Comparison of ENCODE assay signal across 8 mouse cellular contexts in genomic region chr19:4000949-4001525, GRCm38 (mm10). TPM values are rescaled to one million over a fixed set of nuclear protein-coding genes. Genes with fewer than 3 reads are reported as not detected.
DNase-seq lines count a peak whose midpoint lies in the region; ATAC-seq lines count a peak whose summit lies in the region.

No protein-coding gene starts in this region.

- DNase-seq in heart, postnatal 14 days = no peak
- DNase-seq in NIH3T3 (ENCODE audit: low read depth) = peak; percentile 20
- peak; percentile 94 for DNase-seq in midbrain, embryonic 11.5 days (ENCODE audit: low spot score, missing footprints)
- no peak for DNase-seq in left cerebral cortex, postnatal 36 days (ENCODE audit: low spot score in 2 of 2)
- no peak for DNase-seq in frontal cortex, adult 2 months (ENCODE audit: extremely low spot score in 1 of 2, low spot score in 1 of 2)
- DNase-seq in adrenal gland, adult 8-10 months = no peak

- peak overlapping the region; percentile 95 to 99 for H3K27ac ChIP-seq in heart, embryonic 14.5 days (replicated peaks in 1 of 2; ENCODE audit: control insufficient read depth in 1 of 2, insufficient read depth in 1 of 2, low read depth in 2 of 2, low read length in 2 of 2)
- peak overlapping the region; percentile 98 for H3K27ac ChIP-seq in hindbrain, embryonic 13.5 days
- peak overlapping the region; percentile 86 for H3K27ac ChIP-seq in midbrain, embryonic 11.5 days (ENCODE audit: low read depth, low read length)

- H3K4me1 ChIP-seq in heart, embryonic 14.5 days (ENCODE audit: control insufficient read depth in 2 of 2, insufficient read depth in 2 of 2, low read length in 2 of 2) = peaks cover 44 to 49% of the 10 kb centered on the region in 2 experiments
- H3K4me1 ChIP-seq in hindbrain, embryonic 13.5 days (replicated peaks) = peaks cover 19% of the 10 kb centered on the region
- peaks cover 13% of the 10 kb centered on the region for H3K4me1 ChIP-seq in midbrain, embryonic 11.5 days (ENCODE audit: control insufficient read depth, insufficient read depth, low read length)

- peak overlapping the region; percentile 86 for H3K4me2 ChIP-seq in heart, embryonic 14.5 days (ENCODE audit: low read length)
- peak overlapping the region; percentile 86 for H3K4me2 ChIP-seq in hindbrain, embryonic 13.5 days
- H3K4me2 ChIP-seq in midbrain, embryonic 11.5 days = peak overlapping the region; percentile 93

- WGBS in heart, embryonic 14.5 days = 17% methylated on average over 17 of the region's 17 CpGs
- WGBS in hindbrain, embryonic 13.5 days = 19% methylated on average over 17 of the region's 17 CpGs
- WGBS in midbrain, embryonic 11.5 days = 19% methylated on average over 17 of the region's 17 CpGs

- peak overlapping the region; percentile 68 to 74 for H3K4me3 ChIP-seq in heart, embryonic 14.5 days (ENCODE audit: control insufficient read depth in 1 of 2, insufficient read depth in 1 of 2, low read depth in 1 of 2, low read length in 2 of 2)
- peak overlapping the region; percentile 69 for H3K4me3 ChIP-seq in hindbrain, embryonic 13.5 days
- H3K4me3 ChIP-seq in midbrain, embryonic 11.5 days (ENCODE audit: low read depth, low read length) = peak overlapping the region; percentile 50

- H3K27me3 ChIP-seq in heart, embryonic 14.5 days (ENCODE audit: control insufficient read depth, insufficient read depth, low read length) = no peaks in the 10 kb centered on the region
- H3K27me3 ChIP-seq in hindbrain, embryonic 13.5 days = no peaks in the 10 kb centered on the region; the same call in 1 of the 2 replicates
- peaks cover 3% of the 10 kb centered on the region; the same call in 1 of the 2 replicates for H3K27me3 ChIP-seq in midbrain, embryonic 11.5 days (ENCODE audit: control insufficient read depth, insufficient read depth, low read length)

- no peaks in the 10 kb centered on the region for H3K9me3 ChIP-seq in heart, embryonic 14.5 days (ENCODE audit: control insufficient read depth, low read length)
- no peaks in the 10 kb centered on the region for H3K9me3 ChIP-seq in hindbrain, embryonic 13.5 days
- H3K9me3 ChIP-seq in midbrain, embryonic 11.5 days (ENCODE audit: control insufficient read depth, low read length) = no peaks in the 10 kb centered on the region

- peak overlapping the region; percentile 91 for H3K9ac ChIP-seq in heart, embryonic 14.5 days (ENCODE audit: low read length)
- H3K9ac ChIP-seq in hindbrain, embryonic 13.5 days = peak overlapping the region; percentile 95
- peak overlapping the region; percentile 91 for H3K9ac ChIP-seq in midbrain, embryonic 11.5 days (ENCODE audit: low read length)

- no peak for ATAC-seq in heart, embryonic 14.5 days (ENCODE audit: insufficient number of reproducible peaks, insufficient read depth, low FRiP score, low read depth)
- peak; percentile 25 for ATAC-seq in hindbrain, embryonic 13.5 days (ENCODE audit: low FRiP score)
- ATAC-seq in midbrain, embryonic 11.5 days (ENCODE audit: low FRiP score) = peak; percentile 26; the same call in 1 of the 2 replicates

- intact Hi-C loops in heart, postnatal 14 days (cut with DNase I) = no loop called here
- intact Hi-C loops in left cerebral cortex, postnatal 36 days (cut with DNase I) = no loop called here

- H3K36me3 ChIP-seq in heart, embryonic 14.5 days (ENCODE audit: control insufficient read depth, insufficient read depth, low read length) = peaks cover 14% of the 10 kb centered on the region
- H3K36me3 ChIP-seq in hindbrain, embryonic 13.5 days = peaks cover 13% of the 10 kb centered on the region
- peaks cover under 1% of the 10 kb centered on the region; the same call in 1 of the 2 replicates for H3K36me3 ChIP-seq in midbrain, embryonic 11.5 days (ENCODE audit: control insufficient read depth, insufficient read depth, low read length)

RNA-seq across cellular contexts. Expression of gene Gm49405, which starts 0.6 kb away (rescaled TPM):
- polyA plus RNA-seq in heart, embryonic 14.5 days (2014; fragmentation: Nextera tagmentation; extraction: Ambion mirVana) = 4.3 and 4.6 TPM in 2 replicates
- 1 to 10 TPM; 2.0 to 2.6 TPM for total RNA-seq in heart, postnatal 14 days (2021)
- 5.2 and 5.3 TPM in 2 replicates for polyA plus RNA-seq in hindbrain, embryonic 13.5 days (2015; fragmentation: Nextera tagmentation; extraction: Ambion mirVana)
- 0.87 and 1.5 TPM in 2 replicates for polyA plus RNA-seq in midbrain, embryonic 11.5 days (2014; fragmentation: Nextera tagmentation; extraction: Ambion mirVana)
- 1 to 10 TPM; 1.2 to 1.8 TPM for total RNA-seq in left cerebral cortex, postnatal 36 days (2021)
- polyA plus RNA-seq in frontal cortex, adult 2 months (2012; rRNA removed) = 6.3 TPM in 2 replicates
- total RNA-seq in adrenal gland, adult 8-10 months (2022) = 1 to 10 TPM in 3 of 4 experiments, under 1 TPM in 1; 0.61 to 1.7 (median 1.3) TPM

RNA-seq across cellular contexts. Expression of gene Nudt8, which starts 0.7 kb away (rescaled TPM):
- polyA plus RNA-seq in heart, embryonic 14.5 days (2014; fragmentation: Nextera tagmentation; extraction: Ambion mirVana) = 73.2 and 74.1 TPM in 2 replicates
- total RNA-seq in heart, postnatal 14 days (2021) = 10 to 100 TPM; 66.8 to 69.4 TPM
- 22.3 and 27.5 TPM in 2 replicates for polyA plus RNA-seq in hindbrain, embryonic 13.5 days (2015; fragmentation: Nextera tagmentation; extraction: Ambion mirVana)
- 14.0 and 15.1 TPM in 2 replicates for polyA plus RNA-seq in midbrain, embryonic 11.5 days (2014; fragmentation: Nextera tagmentation; extraction: Ambion mirVana)
- total RNA-seq in left cerebral cortex, postnatal 36 days (2021) = 10 to 100 TPM in 1 of 2 experiments, 1 to 10 TPM in 1; 8.8 to 13.3 TPM
- 7.1 and 8.4 TPM in 2 replicates for polyA plus RNA-seq in frontal cortex, adult 2 months (2012; rRNA removed)
- total RNA-seq in adrenal gland, adult 8-10 months (2022) = 10 to 100 TPM; 22.8 to 27.3 (median 24.7) TPM

RNA-seq across cellular contexts. Expression of gene Doc2g, which starts 2.1 kb away (rescaled TPM):
- polyA plus RNA-seq in heart, embryonic 14.5 days (2014; fragmentation: Nextera tagmentation; extraction: Ambion mirVana) = 85.2 and 90.7 TPM in 2 replicates
- 10 to 100 TPM; 73.8 to 83.6 TPM for total RNA-seq in heart, postnatal 14 days (2021)
- 6.5 and 7.8 TPM in 2 replicates for polyA plus RNA-seq in hindbrain, embryonic 13.5 days (2015; fragmentation: Nextera tagmentation; extraction: Ambion mirVana)
- 1.5 TPM in 2 replicates for polyA plus RNA-seq in midbrain, embryonic 11.5 days (2014; fragmentation: Nextera tagmentation; extraction: Ambion mirVana)
- 1 to 10 TPM; 2.7 to 6.8 TPM for total RNA-seq in left cerebral cortex, postnatal 36 days (2021)
- 287 and 325 TPM in 2 replicates for polyA plus RNA-seq in frontal cortex, adult 2 months (2012; rRNA removed)
- 1 to 10 TPM; 1.5 to 2.5 (median 1.7) TPM for total RNA-seq in adrenal gland, adult 8-10 months (2022)

RNA-seq across cellular contexts. Expression of gene Tbx10, which starts 8.5 kb away (rescaled TPM):
- polyA plus RNA-seq in heart, embryonic 14.5 days (2014; fragmentation: Nextera tagmentation; extraction: Ambion mirVana) = not detected in 2 replicates
- total RNA-seq in heart, postnatal 14 days (2021) = not detected
- 0.32 and 1.2 TPM in 2 replicates for polyA plus RNA-seq in hindbrain, embryonic 13.5 days (2015; fragmentation: Nextera tagmentation; extraction: Ambion mirVana)
- polyA plus RNA-seq in midbrain, embryonic 11.5 days (2014; fragmentation: Nextera tagmentation; extraction: Ambion mirVana) = not detected in 2 replicates
- not detected for total RNA-seq in left cerebral cortex, postnatal 36 days (2021)
- polyA plus RNA-seq in frontal cortex, adult 2 months (2012; rRNA removed) = not detected in 2 replicates
- not detected for total RNA-seq in adrenal gland, adult 8-10 months (2022)

RNA-seq across cellular contexts. Expression of gene Ndufv1, which starts 11.6 kb away (rescaled TPM):
- 552 and 561 TPM in 2 replicates for polyA plus RNA-seq in heart, embryonic 14.5 days (2014; fragmentation: Nextera tagmentation; extraction: Ambion mirVana)
- total RNA-seq in heart, postnatal 14 days (2021) = 1,000 to 10,000 TPM; 1,061 to 1,067 TPM
- 220 and 241 TPM in 2 replicates for polyA plus RNA-seq in hindbrain, embryonic 13.5 days (2015; fragmentation: Nextera tagmentation; extraction: Ambion mirVana)
- 180 TPM in 2 replicates for polyA plus RNA-seq in midbrain, embryonic 11.5 days (2014; fragmentation: Nextera tagmentation; extraction: Ambion mirVana)
- 100 to 1,000 TPM; 226 to 259 TPM for total RNA-seq in left cerebral cortex, postnatal 36 days (2021)
- polyA plus RNA-seq in frontal cortex, adult 2 months (2012; rRNA removed) = 248 and 270 TPM in 2 replicates
- total RNA-seq in adrenal gland, adult 8-10 months (2022) = 100 to 1,000 TPM; 235 to 340 (median 280) TPM

Comparison
In these comparisons a context has a peak if more than half of its experiments do, and no peak if none do; other contexts are left out.
1. DNase-seq: peak in NIH3T3 (single experiment) and midbrain, embryonic 11.5 days (single experiment); none in heart, postnatal 14 days (0 of 2), left cerebral cortex, postnatal 36 days (0 of 2), frontal cortex, adult 2 months (0 of 2) and adrenal gland, adult 8-10 months (single experiment).
2. Peak in every context shown above with its lines, with median percentiles within 50 percentile points of each other: H3K27ac ChIP-seq, H3K4me2 ChIP-seq, H3K4me3 ChIP-seq and H3K9ac ChIP-seq.